Mouse (Mus musculus): ENCODE data around the gene Map3k13.

- no peak for TF ChIP-seq ZNF384 (IDR thresholded peaks at IDR 0.05; ENCODE audit: low read depth, low read length)
- TF ChIP-seq ZC3H11A (IDR thresholded peaks at IDR 0.05; ENCODE audit: borderline replicate concordance, low read depth, low read length): no peak
- TF ChIP-seq CHD2 (IDR thresholded peaks at IDR 0.05; ENCODE audit: low read depth, low read length): no peak
- TF ChIP-seq MAFK (IDR thresholded peaks at IDR 0.05; ENCODE audit: insufficient read depth, low read depth, low read length): no peak
These were observed 15.8 kb upstream of the Map3k13 start for GRCm38 (mm10) chr16:21778293-21778866.
